Mouse (Mus musculus) hindbrain, embryonic 16.5 days (tissue): Measurements from ENCODE around the gene Dhrs4. TPM values are rescaled to one million over a fixed set of nuclear protein-coding genes. Genes with fewer than 3 reads are reported as not detected.

Experiments
- ATAC-seq: fragments of 200-750 bp; cut with Nextera tagmentation; 2 replicates; pipeline ENCODE4 v1.8.0; 2017; ENCODE audit warnings: moderate TSS enrichment, moderate library complexity
- H3K27ac ChIP-seq: fragments of 300-500 bp; sonication (generic); 2 replicates; pipeline ENCODE4 v1.5.1; 2014; ENCODE audit warnings: low read depth, mild to moderate bottlenecking, control low read depth, low read length, moderate library complexity
- H3K27me3 ChIP-seq: fragments of 300-500 bp; sonication (generic); replicated peaks from 2 replicates; pipeline ENCODE4 v1.6.1; 2014; ENCODE audit warnings: low read length; ENCODE audit not compliant: control insufficient read depth, insufficient read depth
- H3K36me3 ChIP-seq: fragments of 300-500 bp; sonication (generic); 2 replicates; pipeline ENCODE4 v1.6.1; 2014; ENCODE audit warnings: mild to moderate bottlenecking, low read length, moderate library complexity, mixed read lengths; ENCODE audit not compliant: control insufficient read depth, insufficient read depth
- H3K4me1 ChIP-seq: fragments of 300-500 bp; sonication (generic); 2 replicates; pipeline ENCODE4 v1.6.1; 2014; ENCODE audit warnings: low read depth, low read length; ENCODE audit not compliant: control insufficient read depth, insufficient read depth
- H3K4me2 ChIP-seq: fragments of 300-500 bp; sonication (generic); 2 replicates; pipeline ENCODE4 v1.6.1; 2014; ENCODE audit warnings: mild to moderate bottlenecking, low read length, control low read depth, moderate library complexity
- H3K4me3 ChIP-seq: fragments of 300-500 bp; sonication (generic); 2 replicates; pipeline ENCODE4 v1.5.1; 2014; ENCODE audit warnings: mild to moderate bottlenecking, low read length, control low read depth, moderate library complexity
- H3K9ac ChIP-seq: fragments of 300-500 bp; sonication (generic); 2 replicates; pipeline ENCODE4 v1.6.1; 2014; ENCODE audit warnings: low read depth, mild to moderate bottlenecking, control low read depth, low read length, moderate library complexity
- H3K9me3 ChIP-seq: fragments of 300-500 bp; sonication (generic); 2 replicates; pipeline ENCODE4 v1.6.1; 2014; ENCODE audit warnings: mild to moderate bottlenecking, low read length, moderate library complexity; ENCODE audit not compliant: control insufficient read depth
- WGBS: fragments of 180-500 bp; shearing (Covaris S2); extraction: QIAGEN DNeasy Blood & Tissue Kit; methylation state at CpG from one replicate; pipeline ENCODE4 v1.1.7; 2014; 5-methylcytosine and 5-hydroxymethylcytosine counted together
- polyA plus RNA-seq: library from polyadenylated mRNA; unstranded; fragments of >200 nt; fragmentation: Nextera tagmentation; extraction: Ambion mirVana; gene quantifications from 2 replicates; pipeline ENCODE4 v1.2.1, GENCODE M21; 2015

Dhrs4 gene
- polyA plus RNA-seq, 1 experiment from 2014 or later, result 29.5 TPM

DNA sequence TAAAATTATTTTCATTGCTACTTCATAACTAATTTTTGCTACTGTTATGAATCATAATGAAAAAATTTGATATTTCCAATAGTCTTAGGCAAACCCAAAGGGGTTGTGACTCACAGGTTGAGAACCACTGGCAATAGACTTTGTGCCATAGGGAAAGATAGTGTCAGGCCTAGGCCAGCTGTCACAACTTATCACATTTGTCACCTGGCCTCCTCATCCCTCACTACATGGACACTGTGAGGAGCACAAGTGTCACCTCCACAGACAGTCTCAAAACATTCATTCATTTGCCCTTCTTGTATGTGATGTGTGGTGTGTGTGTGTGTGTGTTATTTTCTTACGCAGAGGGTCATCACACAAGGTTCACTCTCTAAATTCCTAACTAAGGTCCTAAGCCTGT lies 1.1 kb upstream of the Dhrs4 start:
- no peaks in the 10 kb centered on the region for H3K9me3 ChIP-seq
- no peak overlapping the region for H3K27ac ChIP-seq
- H3K36me3 ChIP-seq, result no peaks in the 10 kb centered on the region
- no peak overlapping the region for H3K9ac ChIP-seq
- ATAC-seq, result no peak
- H3K4me3 ChIP-seq, result no peak overlapping the region
- no peaks in the 10 kb centered on the region for H3K4me1 ChIP-seq
- H3K4me2 ChIP-seq, result no peak overlapping the region
- H3K27me3 ChIP-seq, result no peaks in the 10 kb centered on the region
- WGBS, result 100% methylated on average over 1 of the region's 1 CpGs

- no peak overlapping the region for H3K27ac ChIP-seq
- 94% methylated on average over 5 of the region's 5 CpGs for WGBS
Measured at GRCm38 (mm10) chr14:55477829-55478228, 729 bp upstream of the Dhrs4 start.

DNA sequence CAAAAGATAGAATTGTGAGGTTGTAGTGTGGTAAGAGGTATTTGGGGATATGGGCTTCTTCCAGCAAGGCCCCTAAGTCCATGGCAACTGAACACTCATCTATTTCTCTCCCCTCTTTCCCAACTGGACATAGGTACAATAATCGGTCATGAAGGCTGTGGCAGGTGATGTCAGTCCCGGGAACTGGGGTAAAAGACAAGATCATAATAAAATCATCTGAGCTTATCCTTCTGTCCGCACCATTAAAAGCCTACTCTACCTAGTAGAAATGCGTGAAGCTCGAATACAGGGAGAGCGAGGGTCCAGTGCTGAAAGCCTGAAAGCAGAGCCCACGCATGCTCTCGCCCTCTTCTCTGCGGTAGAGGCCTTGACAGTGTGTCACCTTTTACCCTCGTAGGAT lies 1.1 kb downstream of the Dhrs4 start:
- WGBS, result 94% methylated on average over 10 of the region's 10 CpGs
- no peaks in the 10 kb centered on the region for H3K9me3 ChIP-seq
- H3K27me3 ChIP-seq, result no peaks in the 10 kb centered on the region
- no peaks in the 10 kb centered on the region for H3K36me3 ChIP-seq
- no peak overlapping the region for H3K4me3 ChIP-seq
- ATAC-seq, result no peak
- H3K4me1 ChIP-seq, result no peaks in the 10 kb centered on the region
- no peak overlapping the region; the same call in 1 of the 2 replicates for H3K4me2 ChIP-seq
- H3K27ac ChIP-seq, result no peak overlapping the region
- no peak overlapping the region for H3K9ac ChIP-seq

More at GRCm38 (mm10) chr14:55477829-55478228, 729 bp upstream of the Dhrs4 start:
- H3K9ac ChIP-seq, result no peak overlapping the region
- ATAC-seq, result no peak
- no peak overlapping the region for H3K4me3 ChIP-seq
- H3K9me3 ChIP-seq, result no peaks in the 10 kb centered on the region
- no peaks in the 10 kb centered on the region for H3K36me3 ChIP-seq
- no peak overlapping the region for H3K4me2 ChIP-seq
- H3K4me1 ChIP-seq, result no peaks in the 10 kb centered on the region
- H3K27me3 ChIP-seq, result no peaks in the 10 kb centered on the region

DNA sequence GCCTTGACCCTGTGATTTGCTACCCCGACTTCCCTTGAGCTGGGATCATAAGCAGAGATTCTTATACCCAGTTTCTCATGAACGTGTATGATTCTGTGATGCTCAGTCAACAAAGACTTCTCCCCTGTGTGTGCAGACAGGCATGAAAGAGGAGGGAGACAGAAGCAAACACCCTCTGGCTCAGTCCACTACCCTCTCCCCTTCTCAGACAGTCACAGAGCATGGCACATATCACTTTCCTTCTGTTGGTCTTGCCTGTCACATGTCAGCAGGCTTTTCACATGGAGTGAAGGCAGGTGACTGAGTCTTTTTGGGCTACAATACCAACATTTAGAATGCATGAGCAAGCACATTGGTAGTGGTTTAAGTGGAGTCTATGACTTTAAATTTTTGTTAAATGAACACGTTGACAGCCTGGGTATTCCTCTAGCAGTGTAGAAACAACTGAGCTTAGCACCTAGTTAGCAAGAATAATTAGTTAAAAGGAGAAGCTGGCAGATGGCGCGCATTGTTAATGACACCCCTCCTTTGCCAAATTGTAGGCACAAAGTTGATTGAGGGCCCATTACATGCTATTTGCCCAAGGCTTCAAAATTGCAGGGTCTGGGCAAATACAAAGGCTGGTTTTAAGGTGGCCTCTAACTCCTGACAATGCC lies 6.0 kb downstream of the Dhrs4 start:
- Histone ChIP-seq H3K4me1 (no peaks in the 10 kb centered on the region; the same call in 1 of the 2 replicates), H3K36me3 (no peaks in the 10 kb centered on the region), H3K27me3 (no peaks in the 10 kb centered on the region), H3K9me3 (no peaks in the 10 kb centered on the region), H3K27ac (no peak overlapping the region), H3K4me2 (no peak overlapping the region), H3K4me3 (no peak overlapping the region), H3K9ac (no peak overlapping the region)
- WGBS, result 62% methylated on average over 5 of the region's 5 CpGs
- ATAC-seq, result no peak

- ATAC-seq, result no peak
- Histone ChIP-seq H3K4me3 (no peak overlapping the region), H3K4me1 (peaks cover 9% of the 10 kb centered on the region), H3K9me3 (no peaks in the 10 kb centered on the region), H3K27me3 (no peaks in the 10 kb centered on the region), H3K27ac (no peak overlapping the region), H3K9ac (no peak overlapping the region), H3K36me3 (no peaks in the 10 kb centered on the region), H3K4me2 (no peak overlapping the region)
- 87% methylated on average over 8 of the region's 8 CpGs for WGBS
Measured at GRCm38 (mm10) chr14:55486836-55487235, 8.3 kb downstream of the Dhrs4 start.

GRCm38 (mm10) chr14:55490361-55491201 lies 12.0 kb downstream of the Dhrs4 start, which contains the start of gene Carmil3:
TSS of gene Carmil3 (plus strand) at chr14:55490651.
- 1% methylated on average over 57 of the region's 68 CpGs for WGBS
- peak within 1 kb of the TSS; percentile 84 for H3K4me2 ChIP-seq
- H3K36me3 ChIP-seq, result no peaks in the 10 kb centered on the region; the same call in 1 of the 2 replicates
- no peaks in the 10 kb centered on the region for H3K27me3 ChIP-seq
- peaks cover 14% of the 10 kb centered on the region for H3K4me1 ChIP-seq
- H3K9ac ChIP-seq, result peak within 1 kb of the TSS; percentile 93
- ATAC-seq, result peak; percentile 93
- no peaks in the 10 kb centered on the region for H3K9me3 ChIP-seq
- H3K27ac ChIP-seq, result peak within 1 kb of the TSS; percentile 97
- peak within 1 kb of the TSS; percentile 90 for H3K4me3 ChIP-seq

GRCm38 (mm10) chr14:55491291-55491833 lies 12.8 kb downstream of the Dhrs4 start:
- Histone ChIP-seq H3K27me3 (no peaks in the 10 kb centered on the region), H3K36me3 (peaks cover 4% of the 10 kb centered on the region; the same call in 1 of the 2 replicates), H3K4me1 (peaks cover 14% of the 10 kb centered on the region), H3K27ac (peak overlapping the region; percentile 97), H3K4me3 (peak overlapping the region; percentile 90), H3K4me2 (peak overlapping the region; percentile 84), H3K9me3 (no peaks in the 10 kb centered on the region), H3K9ac (peak overlapping the region; percentile 93)
- peak; percentile 69 for ATAC-seq
- under 1% methylated on average over 23 of the region's 30 CpGs for WGBS

- 30% methylated on average over 3 of the region's 3 CpGs for WGBS
- no peaks in the 10 kb centered on the region for H3K9me3 ChIP-seq
- no peak for ATAC-seq
- H3K4me3 ChIP-seq, result peak overlapping the region; percentile 90
- H3K9ac ChIP-seq, result no peak overlapping the region; the same call in 1 of the 2 replicates
- H3K27ac ChIP-seq, result no peak overlapping the region
- peak overlapping the region; percentile 84 for H3K4me2 ChIP-seq
- H3K36me3 ChIP-seq, result peaks cover 4% of the 10 kb centered on the region; the same call in 1 of the 2 replicates
- peaks cover 14% of the 10 kb centered on the region for H3K4me1 ChIP-seq
- H3K27me3 ChIP-seq, result no peaks in the 10 kb centered on the region
Measured at GRCm38 (mm10) chr14:55492103-55492502, 13.5 kb downstream of the Dhrs4 start.
